9 mouse cellular contexts compared by ENCODE assay signal in the genomic region with DNA sequence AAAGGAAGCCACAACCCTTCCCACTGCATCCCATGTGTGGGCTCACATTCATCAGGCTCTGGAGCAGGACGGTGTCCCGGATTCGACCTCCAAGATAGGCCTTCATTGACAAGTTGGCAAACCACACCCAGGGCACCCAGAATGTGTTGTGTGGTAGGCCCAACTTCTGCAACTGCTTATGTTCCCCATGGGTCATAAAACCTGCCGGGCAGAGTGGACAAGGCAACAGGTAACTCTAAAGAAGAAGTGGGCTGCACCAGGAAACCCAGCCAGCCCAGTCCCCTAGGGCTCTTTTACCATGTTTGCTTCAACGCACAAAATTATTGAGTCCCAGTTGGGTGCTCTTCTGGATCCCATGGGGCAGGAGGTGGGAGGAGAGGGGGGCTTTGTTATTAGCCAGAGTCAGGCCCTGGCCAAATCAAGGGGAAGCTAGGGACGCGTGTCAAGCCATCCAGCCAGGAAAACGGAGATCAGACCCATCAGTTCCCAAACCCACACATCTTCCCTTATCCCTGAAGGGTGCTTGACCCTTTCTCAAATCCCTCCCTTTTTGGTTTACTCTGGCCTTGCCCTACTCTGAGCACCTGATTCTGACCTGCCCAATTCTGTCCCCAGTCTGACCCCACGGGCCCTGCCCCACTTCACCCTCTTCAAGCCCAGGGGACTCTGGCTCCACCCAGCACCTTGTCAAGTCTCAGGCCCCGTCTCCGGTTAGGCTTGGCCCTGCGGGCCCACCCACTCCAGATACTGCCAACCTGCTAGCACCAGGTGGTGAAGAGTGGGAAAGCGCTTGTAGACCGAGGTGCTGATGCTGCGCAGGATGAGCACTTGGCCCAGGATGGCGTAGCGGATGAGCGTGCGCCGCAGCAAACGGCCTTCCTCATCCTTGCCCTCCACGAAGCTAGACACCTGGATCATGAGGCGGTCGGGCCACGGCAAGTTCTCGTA. TPM values are rescaled to one million over a fixed set of nuclear protein-coding genes. Genes with fewer than 3 reads are reported as not detected.
DNase-seq lines count a peak whose midpoint lies in the region; ATAC-seq and TF ChIP-seq lines count a peak whose summit lies in the region.
"Had no signal": no experiment of that assay in that cellular context is flagged by ENCODE, and none has a peak within 500 bp of the region (broad histone marks: within the 10 kb centered on the region; RNA-seq: fewer than 3 reads in every experiment).

No protein-coding gene starts in this region.

- H3K27me3 ChIP-seq in cerebellum, adult 2 months (ENCODE audit: control insufficient read depth, insufficient read depth, low read length) = no peaks in the 10 kb centered on the region
- H3K27me3 ChIP-seq in lung, embryonic 15.5 days = no peaks in the 10 kb centered on the region
- no peaks in the 10 kb centered on the region for H3K27me3 ChIP-seq in limb, embryonic 15.5 days
- no peaks in the 10 kb centered on the region for H3K27me3 ChIP-seq in stomach, embryonic 16.5 days (ENCODE audit: control insufficient read depth, insufficient read depth, low read length)

- no peak for TF ChIP-seq CTCF in cerebellum, adult 2 months (IDR thresholded peaks at IDR 0.05; ENCODE audit: borderline replicate concordance, insufficient read depth, low read depth, low read length)

- H3K27ac ChIP-seq in cerebellum, adult 2 months (ENCODE audit: insufficient read depth, low read length) = no peak overlapping the region
- no peak overlapping the region for H3K27ac ChIP-seq in lung, embryonic 15.5 days
- H3K27ac ChIP-seq in limb, embryonic 15.5 days = no peak overlapping the region
- no peak overlapping the region for H3K27ac ChIP-seq in stomach, embryonic 16.5 days (ENCODE audit: low read length)

- TF ChIP-seq POLR2A in cerebellum, adult 2 months (IDR thresholded peaks at IDR 0.05; ENCODE audit: borderline replicate concordance, insufficient read depth, low read length) = no peak

- no peak overlapping the region for H3K9ac ChIP-seq in lung, embryonic 15.5 days
- peak overlapping the region; percentile 15; the same call in 1 of the 2 replicates for H3K9ac ChIP-seq in limb, embryonic 15.5 days
- H3K9ac ChIP-seq in stomach, embryonic 16.5 days (ENCODE audit: low read length) = peak overlapping the region; percentile 67

- H3K4me3 ChIP-seq in cerebellum, adult 2 months (replicated peaks; ENCODE audit: insufficient read depth, low read depth, low read length) = peak overlapping the region; percentile 47
- H3K4me3 ChIP-seq in lung, embryonic 15.5 days = peak overlapping the region; percentile 22
- H3K4me3 ChIP-seq in limb, embryonic 15.5 days = peak overlapping the region; percentile 32
- peak overlapping the region; percentile 30 for H3K4me3 ChIP-seq in stomach, embryonic 16.5 days (replicated peaks; ENCODE audit: low read length)

- no peaks in the 10 kb centered on the region for H3K36me3 ChIP-seq in lung, embryonic 15.5 days
- no peaks in the 10 kb centered on the region for H3K36me3 ChIP-seq in limb, embryonic 15.5 days
- no peaks in the 10 kb centered on the region for H3K36me3 ChIP-seq in stomach, embryonic 16.5 days (ENCODE audit: control insufficient read depth, insufficient read depth, low read length)

- no peak for DNase-seq in cerebellum, adult 2 months
- DNase-seq in cerebellum, postnatal 10 days = no peak
- no peak for DNase-seq in lung, postnatal 4 days
- no peak for DNase-seq in layer of hippocampus, adult 18-20 months (ENCODE audit: low spot score in 2 of 2)

- ATAC-seq in lung, embryonic 15.5 days (ENCODE audit: borderline replicate concordance, extremely low read depth, low FRiP score, low TSS enrichment) = peak; percentile 25; the same call in 1 of the 2 replicates
- no peak for ATAC-seq in limb, embryonic 15.5 days (ENCODE audit: insufficient number of reproducible peaks, low FRiP score, low TSS enrichment, low read depth)
- ATAC-seq in stomach, embryonic 16.5 days (ENCODE audit: insufficient read depth, low FRiP score) = peak; percentile 46
- no peak for ATAC-seq in megakaryocyte, adult 5-6 weeks (ENCODE audit: poor library complexity, severe bottlenecking)

- WGBS in cerebellum, adult 2 months = 52% methylated on average over 26 of the region's 26 CpGs
- 47% methylated on average over 26 of the region's 26 CpGs for WGBS in lung, embryonic 15.5 days
- 47% methylated on average over 26 of the region's 26 CpGs for WGBS in limb, embryonic 15.5 days
- 47% methylated on average over 26 of the region's 26 CpGs for WGBS in stomach, embryonic 16.5 days

- peak overlapping the region; percentile 49 for H3K4me2 ChIP-seq in lung, embryonic 15.5 days
- H3K4me2 ChIP-seq in limb, embryonic 15.5 days = peak overlapping the region; percentile 44
- H3K4me2 ChIP-seq in stomach, embryonic 16.5 days (ENCODE audit: low read depth, low read length) = peak overlapping the region; percentile 54

- no peaks in the 10 kb centered on the region for H3K9me3 ChIP-seq in lung, embryonic 15.5 days
- no peaks in the 10 kb centered on the region for H3K9me3 ChIP-seq in limb, embryonic 15.5 days
- no peaks in the 10 kb centered on the region for H3K9me3 ChIP-seq in stomach, embryonic 16.5 days (replicated peaks; ENCODE audit: control insufficient read depth, low read length)

- peaks cover 3% of the 10 kb centered on the region for H3K4me1 ChIP-seq in cerebellum, adult 2 months (ENCODE audit: control insufficient read depth, insufficient read depth, low read length)
- peaks cover 15% of the 10 kb centered on the region for H3K4me1 ChIP-seq in lung, embryonic 15.5 days
- H3K4me1 ChIP-seq in limb, embryonic 15.5 days = peaks cover 13% of the 10 kb centered on the region
- H3K4me1 ChIP-seq in stomach, embryonic 16.5 days (ENCODE audit: control insufficient read depth, insufficient read depth, low read length) = peaks cover 8% of the 10 kb centered on the region

RNA-seq across cellular contexts. Expression of gene Best1, which starts 9.1 kb away (rescaled TPM):
- 0.77 and 1.1 TPM in 2 replicates for polyA plus RNA-seq in cerebellum, adult 2 months (2012; rRNA removed)
- polyA plus RNA-seq in lung, embryonic 15.5 days (2015; fragmentation: Nextera tagmentation; extraction: Ambion mirVana) = 1.1 TPM in 2 replicates
- polyA plus RNA-seq in limb, embryonic 15.5 days (2015; fragmentation: Nextera tagmentation; extraction: Ambion mirVana) = 1.9 and 2.1 TPM in 2 replicates
- polyA plus RNA-seq in stomach, embryonic 16.5 days (2015; fragmentation: Nextera tagmentation; extraction: Ambion mirVana) = 0.61 and 0.64 TPM in 2 replicates
- not detected in 2 replicates for total RNA-seq in megakaryocyte, adult 5-6 weeks (2015)
- total RNA-seq in megakaryocyte, adult 5-6 weeks (2017) = not detected in 2 replicates
- total RNA-seq in layer of hippocampus, adult 18-20 months (2021) = 1 to 10 TPM; 1.2 to 1.7 TPM
- total RNA-seq: liver, adult 2 months had no signal

RNA-seq across cellular contexts. Expression of gene Rab3il1, which starts 9.2 kb away (rescaled TPM):
- polyA plus RNA-seq in cerebellum, adult 2 months (2012; rRNA removed) = 9.5 and 9.7 TPM in 2 replicates
- 31.5 and 33.1 TPM in 2 replicates for polyA plus RNA-seq in lung, embryonic 15.5 days (2015; fragmentation: Nextera tagmentation; extraction: Ambion mirVana)
- 44.8 and 45.1 TPM in 2 replicates for polyA plus RNA-seq in limb, embryonic 15.5 days (2015; fragmentation: Nextera tagmentation; extraction: Ambion mirVana)
- polyA plus RNA-seq in stomach, embryonic 16.5 days (2015; fragmentation: Nextera tagmentation; extraction: Ambion mirVana) = 33.7 and 38.1 TPM in 2 replicates
- 3.1 and 5.6 TPM in 2 replicates for total RNA-seq in megakaryocyte, adult 5-6 weeks (2015)
- 7.1 and 11.8 TPM in 2 replicates for total RNA-seq in megakaryocyte, adult 5-6 weeks (2017)
- total RNA-seq in layer of hippocampus, adult 18-20 months (2021) = 10 to 100 TPM in 1 of 2 experiments, 1 to 10 TPM in 1; 9.3 to 10.1 TPM

RNA-seq across cellular contexts. Expression of gene Fth1, which starts 11.9 kb away (rescaled TPM):
- 4,588 and 5,845 TPM in 2 replicates for polyA plus RNA-seq in cerebellum, adult 2 months (2012; rRNA removed)
- polyA plus RNA-seq in lung, embryonic 15.5 days (2015; fragmentation: Nextera tagmentation; extraction: Ambion mirVana) = 1,860 and 1,896 TPM in 2 replicates
- polyA plus RNA-seq in limb, embryonic 15.5 days (2015; fragmentation: Nextera tagmentation; extraction: Ambion mirVana) = 1,462 and 1,539 TPM in 2 replicates
- polyA plus RNA-seq in stomach, embryonic 16.5 days (2015; fragmentation: Nextera tagmentation; extraction: Ambion mirVana) = 1,902 and 2,108 TPM in 2 replicates
- total RNA-seq in megakaryocyte, adult 5-6 weeks (2015) = 1,271 and 1,296 TPM in 2 replicates
- total RNA-seq in megakaryocyte, adult 5-6 weeks (2017) = 513 and 615 TPM in 2 replicates
- 1,000 to 10,000 TPM; 3,571 to 3,745 TPM for total RNA-seq in layer of hippocampus, adult 18-20 months (2021)

RNA-seq across cellular contexts. Expression of gene Fads3, which starts 49.1 kb away (rescaled TPM):
- polyA plus RNA-seq in cerebellum, adult 2 months (2012; rRNA removed) = 30.9 and 35.5 TPM in 2 replicates
- 54.5 and 64.1 TPM in 2 replicates for polyA plus RNA-seq in lung, embryonic 15.5 days (2015; fragmentation: Nextera tagmentation; extraction: Ambion mirVana)
- polyA plus RNA-seq in limb, embryonic 15.5 days (2015; fragmentation: Nextera tagmentation; extraction: Ambion mirVana) = 12.7 and 17.1 TPM in 2 replicates
- polyA plus RNA-seq in stomach, embryonic 16.5 days (2015; fragmentation: Nextera tagmentation; extraction: Ambion mirVana) = 18.9 and 22.5 TPM in 2 replicates
- 0.76 and 0.91 TPM in 2 replicates for total RNA-seq in megakaryocyte, adult 5-6 weeks (2015)
- 1.8 and 1.9 TPM in 2 replicates for total RNA-seq in megakaryocyte, adult 5-6 weeks (2017)
- total RNA-seq in layer of hippocampus, adult 18-20 months (2021) = 10 to 100 TPM; 22.9 to 25.2 TPM

Comparison
In these comparisons a context has a peak if more than half of its experiments do, and no peak if none do; other contexts are left out.
1. ATAC-seq: peak in lung, embryonic 15.5 days (single experiment) and stomach, embryonic 16.5 days (single experiment); none in limb, embryonic 15.5 days (single experiment) and megakaryocyte, adult 5-6 weeks (single experiment).
2. Peak in every context shown above with its lines, with median percentiles within 50 percentile points of each other: H3K4me3 ChIP-seq and H3K4me2 ChIP-seq.